Mouse (Mus musculus): Measurements from ENCODE around the gene Dmgdh.

DNA sequence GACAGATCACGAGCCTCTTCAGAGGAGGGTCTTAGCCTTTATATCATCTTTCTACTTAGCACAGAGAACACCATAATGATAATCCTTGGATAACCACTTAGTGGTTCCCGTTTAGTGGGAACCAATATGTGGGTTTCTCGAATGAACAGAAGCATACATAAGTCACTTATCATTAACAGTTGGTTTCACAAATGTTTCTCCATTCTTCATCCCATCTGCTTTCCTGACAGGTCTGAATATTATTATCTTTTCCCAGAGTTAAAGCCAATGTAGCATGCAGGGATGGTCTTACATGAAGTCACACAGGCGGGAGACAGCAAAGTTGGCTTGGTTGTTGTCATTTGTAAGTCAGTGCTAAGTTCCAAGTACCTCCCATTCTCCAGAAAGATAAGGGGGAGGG is 6.6 kb upstream of the Dmgdh start:
- no peak for TF ChIP-seq POLR2A (IDR thresholded peaks at IDR 0.05; ENCODE audit: control insufficient read depth in 1 of 2, insufficient read depth in 1 of 2, low read depth in 1 of 2, low read length in 2 of 2, poor library complexity in 1 of 2)
- TF ChIP-seq HCFC1 (IDR thresholded peaks at IDR 0.05; ENCODE audit: low read depth, low read length) = no peak
- TF ChIP-seq USF2 (IDR thresholded peaks at IDR 0.05; ENCODE audit: borderline replicate concordance in 1 of 2, insufficient read depth in 1 of 2, low read depth in 1 of 2, low read length in 2 of 2) = no peak
- no peak for TF ChIP-seq BHLHE40 (IDR thresholded peaks at IDR 0.05; ENCODE audit: borderline replicate concordance, low read depth, low read length)
- no peak for TF ChIP-seq CTCF (IDR thresholded peaks at IDR 0.05 in 2 of 3, conservative IDR thresholded peaks at IDR 0.05 in 1 of 3; ENCODE audit: control insufficient read depth in 1 of 3, insufficient read depth in 1 of 3, low read depth in 2 of 3, low read length in 3 of 3, poor library complexity in 1 of 3, severe bottlenecking in 1 of 3)
- no peak for TF ChIP-seq ZC3H11A (IDR thresholded peaks at IDR 0.05; ENCODE audit: low read depth, low read length)

Measured in MEL (cell line).